Mouse (Mus musculus): ENCODE measurements around the gene Tpm3.

Tpm3 gene

GRCm38 (mm10) chr3:90134993-90135392 is 62.5 kb downstream of the Tpm3 start:
- DNase-seq (ENCODE audit: low spot score in 2 of 2): no peak

GRCm38 (mm10) chr3:90136660-90137059 is 64.2 kb downstream of the Tpm3 start:
- no peak for DNase-seq (ENCODE audit: low spot score in 2 of 2)

- DNase-seq (ENCODE audit: low spot score in 2 of 2): no peak
Measured at GRCm38 (mm10) chr3:90137606-90138005, 65.2 kb downstream of the Tpm3 start.

- no peak for DNase-seq (ENCODE audit: low spot score in 2 of 2)
Measured at GRCm38 (mm10) chr3:90139962-90140361, 67.5 kb downstream of the Tpm3 start.

- DNase-seq (ENCODE audit: low spot score in 2 of 2): no peak
Measured at GRCm38 (mm10) chr3:90145461-90145860, 73.0 kb downstream of the Tpm3 start.

- DNase-seq (ENCODE audit: low spot score in 2 of 2): no peak
Measured at GRCm38 (mm10) chr3:90146651-90147050, 74.2 kb downstream of the Tpm3 start.
